Mouse (Mus musculus) cerebellum, adult 2 months (tissue): ENCODE data around the gene Sh2d1b2.
A peak's percentile ranks its signal among the peaks of the same experiment; 100 is the strongest.

Source experiments
- CTCF ChIP-seq: fragments of 200-500 bp; IDR thresholded peaks from 2 replicates; pipeline ENCODE4 v1.5.1; 2011; ENCODE audit warnings: low read depth, mild to moderate bottlenecking, control low read depth, low read length, moderate library complexity, borderline replicate concordance; ENCODE audit not compliant: insufficient read depth
- POLR2A ChIP-seq: fragments of 200-500 bp; IDR thresholded peaks from 2 replicates; pipeline ENCODE4 v1.6.1; 2011; ENCODE audit warnings: low read length, control low read depth, borderline replicate concordance; ENCODE audit not compliant: insufficient read depth

DNA sequence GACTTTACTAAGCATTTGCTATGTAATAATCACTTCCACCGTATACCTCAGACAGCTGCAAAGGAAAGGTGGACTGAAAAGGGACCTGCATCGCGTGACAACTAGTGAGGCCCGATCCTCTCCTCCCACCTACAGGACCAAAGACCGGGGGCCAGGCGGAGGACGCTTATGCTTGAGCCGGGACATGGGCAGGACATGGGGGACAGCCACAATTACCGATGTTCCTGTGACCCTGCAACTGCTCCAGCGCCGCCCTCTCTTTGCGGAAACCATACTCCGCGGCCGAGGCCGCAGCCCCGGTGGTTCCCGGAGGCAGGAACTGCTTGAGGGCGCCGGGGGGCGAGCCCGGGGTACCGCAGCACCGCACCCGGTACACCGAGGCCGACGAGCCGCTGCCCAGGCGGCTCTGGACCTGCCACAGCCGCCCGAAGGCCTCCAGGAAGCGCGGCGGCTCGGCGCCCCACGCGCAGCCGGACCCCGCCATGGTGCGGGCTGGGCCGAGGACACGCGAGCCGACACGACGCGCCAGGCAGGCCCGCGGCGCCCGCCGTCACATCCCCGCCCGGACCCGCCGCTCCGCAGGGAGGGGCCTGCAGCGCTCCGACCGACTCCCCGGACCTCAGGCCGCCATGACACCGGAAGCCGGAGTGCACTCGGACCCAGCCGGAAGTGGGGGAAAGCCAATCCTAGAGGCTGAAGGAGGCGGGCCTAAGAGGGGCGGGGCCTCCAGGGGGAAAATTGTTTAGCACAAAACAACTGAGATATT is 17.6 kb upstream of the Sh2d1b2 start, which contains the start of gene Uhmk1:
- no peak for TF ChIP-seq CTCF
- TF ChIP-seq POLR2A: peak; percentile 46; the same call in 1 of the 2 replicates
